ENCODE assay signal across 25 mouse cellular contexts in genomic region chr2:52656722-52657121, GRCm38 (mm10). TPM values are rescaled to one million over a fixed set of nuclear protein-coding genes. Genes with fewer than 3 reads are reported as not detected.
A peak's percentile ranks its signal among the peaks of the same experiment; 100 is the strongest.
DNase-seq lines count a peak whose midpoint lies in the region; ATAC-seq and TF ChIP-seq lines count a peak whose summit lies in the region.
"Had no signal": no experiment of that assay in that cellular context is flagged by ENCODE, and none has a peak within 500 bp of the region (broad histone marks: within the 10 kb centered on the region; RNA-seq: fewer than 3 reads in every experiment).

No protein-coding gene starts in this region.

- no peaks in the 10 kb centered on the region; the same call in 1 of the 2 replicates for H3K4me1 ChIP-seq in midbrain, postnatal 0 days (ENCODE audit: insufficient read depth, low read length)
- no peaks in the 10 kb centered on the region for H3K4me1 ChIP-seq in midbrain, embryonic 16.5 days (ENCODE audit: control insufficient read depth, insufficient read depth, low read length)
- H3K4me1 ChIP-seq: embryonic facial prominence, embryonic 13.5 days; embryonic facial prominence, embryonic 15.5 days; forebrain, embryonic 10.5 days; forebrain, embryonic 12.5 days had no signal

- no peak for TF ChIP-seq CTCF in midbrain, postnatal 0 days (IDR thresholded peaks at IDR 0.05)

- ATAC-seq in midbrain, postnatal 0 days (ENCODE audit: low FRiP score), result no peak
- no peak for ATAC-seq in midbrain, embryonic 16.5 days
- ATAC-seq: activated CD4-positive, CD25-positive, alpha-beta regulatory T cell, adult 4 months; forebrain, embryonic 14.5 days; forebrain, embryonic 16.5 days; Patski had no signal

- 89% methylated on average over 5 of the region's 5 CpGs for WGBS in midbrain, postnatal 0 days
- 92% methylated on average over 5 of the region's 5 CpGs for WGBS in midbrain, embryonic 16.5 days

- no peak overlapping the region for H3K4me3 ChIP-seq in midbrain, postnatal 0 days (ENCODE audit: low read depth, low read length)
- H3K4me3 ChIP-seq in midbrain, embryonic 16.5 days (ENCODE audit: low read depth, low read length), result no peak overlapping the region
- H3K4me3 ChIP-seq: embryonic facial prominence, embryonic 13.5 days; embryonic facial prominence, embryonic 15.5 days; erythroblast, embryonic 14.5 days; forebrain, embryonic 10.5 days; forebrain, embryonic 12.5 days had no signal

- peak; percentile 25 for DNase-seq in heart, adult 11 months
- DNase-seq in heart, postnatal 4 days, result no peak
- DNase-seq in midbrain, postnatal 0 days (ENCODE audit: low spot score), result peak; percentile 3
- DNase-seq in brain, adult 2 months (ENCODE audit: low read depth, low spot score), result peak; percentile 57
- DNase-seq in layer of hippocampus, adult 9-11 months, result no peak
- no peak for DNase-seq in adrenal gland, postnatal 10 days
- DNase-seq: adrenal gland, adult 8-10 months; adrenal gland, postnatal 25 days; cerebellum, adult 11-12 months; cerebellum, adult 2 months; cerebellum, adult 9-10 months; cerebellum, postnatal 10 days; cerebellum, postnatal 25 days; embryo, embryonic 11 days had no signal

- H3K27ac ChIP-seq in midbrain, postnatal 0 days (ENCODE audit: low read depth, low read length), result no peak overlapping the region
- H3K27ac ChIP-seq in midbrain, embryonic 16.5 days (ENCODE audit: low read length), result no peak overlapping the region
- H3K27ac ChIP-seq: embryonic facial prominence, embryonic 13.5 days; embryonic facial prominence, embryonic 15.5 days; forebrain, embryonic 10.5 days; forebrain, embryonic 12.5 days had no signal

- H3K27me3 ChIP-seq in midbrain, postnatal 0 days (ENCODE audit: insufficient read depth, low read length), result no peaks in the 10 kb centered on the region
- H3K27me3 ChIP-seq in midbrain, embryonic 16.5 days (ENCODE audit: control insufficient read depth, insufficient read depth, low read depth, low read length), result no peaks in the 10 kb centered on the region
- H3K27me3 ChIP-seq: embryonic facial prominence, embryonic 15.5 days; Patski had no signal

- H3K9ac ChIP-seq in midbrain, postnatal 0 days (replicated peaks; ENCODE audit: low read length, poor library complexity, severe bottlenecking), result no peak overlapping the region
- H3K9ac ChIP-seq in midbrain, embryonic 16.5 days (ENCODE audit: low read depth, low read length), result no peak overlapping the region
- H3K9ac ChIP-seq: embryonic facial prominence, embryonic 13.5 days; embryonic facial prominence, embryonic 15.5 days; forebrain, embryonic 12.5 days had no signal

- no peaks in the 10 kb centered on the region for H3K9me3 ChIP-seq in midbrain, postnatal 0 days (ENCODE audit: low read length)
- no peaks in the 10 kb centered on the region for H3K9me3 ChIP-seq in midbrain, embryonic 16.5 days (replicated peaks; ENCODE audit: control insufficient read depth, low read length, poor library complexity, severe bottlenecking)
- H3K9me3 ChIP-seq: embryonic facial prominence, embryonic 13.5 days; embryonic facial prominence, embryonic 15.5 days; forebrain, embryonic 10.5 days; forebrain, embryonic 12.5 days; G1E had no signal

- H3K4me2 ChIP-seq in midbrain, postnatal 0 days (ENCODE audit: low read depth, low read length, poor library complexity, severe bottlenecking), result no peak overlapping the region
- H3K4me2 ChIP-seq in midbrain, embryonic 16.5 days (ENCODE audit: low read length), result no peak overlapping the region
- H3K4me2 ChIP-seq: embryonic facial prominence, embryonic 13.5 days; embryonic facial prominence, embryonic 15.5 days; forebrain, embryonic 12.5 days had no signal

- no peaks in the 10 kb centered on the region for H3K36me3 ChIP-seq in midbrain, postnatal 0 days (ENCODE audit: insufficient read depth, low read length)
- H3K36me3 ChIP-seq in midbrain, embryonic 16.5 days (ENCODE audit: control insufficient read depth, insufficient read depth, low read length), result no peaks in the 10 kb centered on the region
- H3K36me3 ChIP-seq: embryonic facial prominence, embryonic 13.5 days; embryonic facial prominence, embryonic 15.5 days; forebrain, embryonic 10.5 days; forebrain, embryonic 12.5 days; G1E had no signal

RNA-seq across cellular contexts. Expression of gene Cacnb4, which starts 19.9 kb away (rescaled TPM):
- 1 to 10 TPM in 1 of 2 experiments, under 1 TPM in 1; 0.72 to 1.0 TPM for total RNA-seq in heart, postnatal 4 days (2021)
- total RNA-seq in midbrain, postnatal 0 days (2014; rRNA removed), result 12.5 and 15.7 TPM in 2 replicates
- 13.3 and 14.0 TPM in 2 replicates for polyA plus RNA-seq in midbrain, postnatal 0 days (2015; fragmentation: Nextera tagmentation; extraction: Ambion mirVana)
- 14.7 and 15.6 TPM in 2 replicates for polyA plus RNA-seq in midbrain, embryonic 16.5 days (2015; fragmentation: Nextera tagmentation; extraction: Ambion mirVana)
- total RNA-seq in adrenal gland, postnatal 10 days (2021), result 1 to 10 TPM in 1 of 2 experiments, under 1 TPM in 1; 0.36 to 1.4 TPM
- polyA plus RNA-seq: erythroblast, embryonic 14.5 days had no signal

Comparison
In these comparisons a context has a peak if more than half of its experiments do, and no peak if none do; other contexts are left out.
1. DNase-seq: peak in heart, adult 11 months (single experiment), midbrain, postnatal 0 days (single experiment) and brain, adult 2 months (single experiment); none in heart, postnatal 4 days (single experiment), layer of hippocampus, adult 9-11 months (single experiment) and adrenal gland, postnatal 10 days (single experiment).